Mouse (Mus musculus) heart, adult 2 months (tissue): ENCODE measurements at regions not wholly inside any gene's neighbourhood (a gene's known extent, or its start where the extent isn't known, plus 50 kb on each side); places are given as distances from the start of the nearest gene placed in this dataset.

ENCODE experiments used
- CTCF ChIP-seq: fragments of 200-600 bp; IDR thresholded peaks from 2 replicates; pipeline ENCODE4 v1.8.1; 2022; ENCODE audit warnings: antibody characterized with exemption, mild to moderate bottlenecking, moderate library complexity
- EP300 ChIP-seq: fragments of 200-500 bp; IDR thresholded peaks from 2 replicates; pipeline ENCODE4 v1.6.1; 2011; ENCODE audit warnings: low read depth, low read length, control low read depth; ENCODE audit not compliant: insufficient read depth
- POLR2A ChIP-seq: fragments of 200-500 bp; IDR thresholded peaks from 2 replicates; pipeline ENCODE4 v1.6.1; 2011; ENCODE audit warnings: mild to moderate bottlenecking, low read depth, low read length, control low read depth; ENCODE audit not compliant: insufficient read depth

DNA sequence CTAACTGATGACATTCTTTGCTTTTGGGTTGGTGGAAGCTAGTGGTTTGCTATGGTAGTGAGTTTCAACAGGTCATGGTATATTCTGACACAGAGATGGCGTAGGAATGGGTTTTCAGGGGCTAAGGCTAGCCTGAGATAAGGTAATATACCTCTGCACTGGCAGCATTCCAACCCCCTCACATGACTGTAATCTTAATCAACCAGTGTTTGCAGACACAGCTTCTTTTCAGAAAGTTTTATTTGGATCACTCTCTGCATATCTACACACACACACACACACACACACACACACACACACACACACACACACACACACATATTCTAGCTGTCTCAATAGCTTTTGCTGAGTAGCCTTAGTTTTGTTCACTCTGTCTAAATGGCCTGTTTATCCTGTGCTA, 119.4 kb downstream of the Fam173b start:
- TF ChIP-seq CTCF (no peak), POLR2A (no peak), EP300 (no peak)
